Mouse (Mus musculus) ES-Bruce4 (cell line): ENCODE measurements around the gene Pdcd1lg2. TPM values are rescaled to one million over a fixed set of nuclear protein-coding genes. Genes with fewer than 3 reads are reported as not detected.
"Not testable (repeated sequence)": the region's sequence is repeated elsewhere in the genome, so short reads cannot be mapped to it uniquely, and the experiment has no call there.

Experiments
- H3K27ac ChIP-seq: 2 replicates; pipeline ENCODE4 v1.5.1; 2012; ENCODE audit warnings: low read length, inconsistent platforms; ENCODE audit not compliant: insufficient read depth
- H3K27me3 ChIP-seq: 2 replicates; pipeline ENCODE4 v1.6.1; 2012; ENCODE audit warnings: mild to moderate bottlenecking, low read length, inconsistent platforms; ENCODE audit not compliant: control insufficient read depth, poor library complexity, insufficient read depth, severe bottlenecking
- H3K36me3 ChIP-seq: 2 replicates; pipeline ENCODE4 v1.6.1; 2012; ENCODE audit warnings: inconsistent platforms, mild to moderate bottlenecking, low read length, moderate library complexity; ENCODE audit not compliant: control insufficient read depth, poor library complexity, insufficient read depth, severe bottlenecking
- H3K4me1 ChIP-seq: one replicate; pipeline ENCODE4 v1.8.1; 2011; ENCODE audit warnings: low read length; ENCODE audit not compliant: control insufficient read depth, insufficient read depth
- H3K4me3 ChIP-seq: 2 replicates; pipeline ENCODE4 v1.5.1; 2011; ENCODE audit warnings: low read depth, mild to moderate bottlenecking, low read length
- H3K9ac ChIP-seq: 2 replicates; pipeline ENCODE4 v1.6.1; 2012; ENCODE audit warnings: low read depth, mild to moderate bottlenecking, inconsistent platforms; ENCODE audit not compliant: poor library complexity, severe bottlenecking
- H3K9me3 ChIP-seq: replicated peaks from 2 replicates; pipeline ENCODE4 v1.6.1; 2012; ENCODE audit warnings: mild to moderate bottlenecking, low read length, inconsistent platforms; ENCODE audit not compliant: control insufficient read depth, poor library complexity, insufficient read depth, severe bottlenecking
- CTCF ChIP-seq: IDR thresholded peaks from one replicate; pipeline ENCODE4 v1.8.1; 2011; ENCODE audit warnings: low read depth, low read length
- EP300 ChIP-seq: IDR thresholded peaks from 2 replicates; pipeline ENCODE4 v1.6.1; 2011; ENCODE audit warnings: low read depth, low read length; ENCODE audit not compliant: insufficient read depth
- POLR2A ChIP-seq: IDR thresholded peaks from one replicate; pipeline ENCODE4 v1.8.1; 2011; ENCODE audit warnings: low read length; ENCODE audit not compliant: insufficient read depth
- polyA plus RNA-seq: library from polyadenylated mRNA; stranded (reverse); fragments of >200 nt; gene quantifications from 2 replicates; pipeline ENCODE4 v1.2.4, GENCODE M21; 2011; ENCODE audit warnings: low read depth; ENCODE audit not compliant: missing spikeins, insufficient read depth, insufficient read length

Pdcd1lg2 gene
- polyA plus RNA-seq, 1 experiment, result not detected

DNA sequence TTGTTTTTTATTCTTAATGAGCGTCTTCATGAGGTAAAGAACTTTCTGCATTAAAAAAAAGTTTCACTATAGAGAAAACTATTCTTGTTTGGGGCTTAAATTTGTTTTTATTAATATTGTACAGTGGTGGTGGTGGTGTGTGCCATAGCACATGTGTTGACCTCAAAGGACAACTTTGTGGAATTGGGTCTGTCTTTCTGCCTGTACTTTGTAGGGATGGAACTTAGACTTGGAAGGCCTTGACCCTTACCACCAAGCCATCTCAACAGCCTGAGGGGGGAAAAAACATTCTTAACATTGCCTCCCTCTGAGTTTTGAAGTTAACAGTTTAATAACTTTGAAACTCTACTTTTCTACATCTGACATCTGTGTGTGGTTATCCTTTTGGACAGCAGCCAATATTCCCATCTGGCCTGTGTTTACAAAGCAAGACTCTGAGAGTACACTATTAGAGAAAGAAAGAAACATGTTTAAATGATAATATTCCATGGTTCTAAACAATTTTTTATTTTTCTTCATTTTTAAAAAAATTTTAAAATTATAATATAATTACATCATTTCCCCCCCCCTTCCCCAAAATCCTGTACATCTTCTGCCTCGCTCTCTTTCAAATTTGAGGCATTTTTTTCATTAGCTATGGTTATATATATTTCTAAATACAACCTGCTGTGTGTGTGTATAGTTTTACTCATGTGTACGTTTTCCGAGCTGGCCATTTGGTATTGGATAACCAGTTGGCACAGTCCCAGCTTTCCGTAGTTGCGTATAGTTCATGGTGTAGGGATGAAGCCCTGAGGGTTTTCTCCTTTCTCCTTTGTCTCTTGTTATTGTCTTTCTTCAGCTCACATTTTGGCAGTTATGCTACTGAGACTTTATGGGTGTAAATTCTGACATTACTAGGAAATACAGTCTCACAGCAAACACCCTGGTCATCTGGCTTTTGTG, 2.0 kb downstream of the Pdcd1lg2 start:
- H3K9me3 ChIP-seq, result no peaks in the 10 kb centered on the region
- TF ChIP-seq EP300, result no peak
- no peak for TF ChIP-seq POLR2A
- no peak for TF ChIP-seq CTCF
- no peaks in the 10 kb centered on the region for H3K4me1 ChIP-seq
- H3K27me3 ChIP-seq, result no peaks in the 10 kb centered on the region
- no peaks in the 10 kb centered on the region for H3K36me3 ChIP-seq
- no peak overlapping the region for H3K9ac ChIP-seq
- no peak overlapping the region for H3K4me3 ChIP-seq
- no peak overlapping the region for H3K27ac ChIP-seq

DNA sequence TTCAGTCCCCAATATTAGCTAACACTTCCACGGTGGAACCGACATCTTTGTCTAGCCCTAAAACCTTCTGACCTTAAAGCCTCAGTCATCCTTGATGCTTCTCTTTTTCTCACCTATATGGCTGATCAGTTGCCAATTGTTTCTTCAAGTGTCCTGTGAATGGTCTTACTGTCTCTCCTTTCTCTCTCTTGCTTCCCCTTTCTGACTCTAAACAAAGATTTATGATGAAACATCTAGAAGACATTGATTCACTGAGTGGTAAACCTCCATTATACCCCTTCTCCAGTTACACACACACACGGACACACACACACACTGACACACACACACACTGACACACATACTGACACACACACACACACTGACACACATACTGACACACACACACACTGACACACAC, 3.8 kb downstream of the Pdcd1lg2 start:
- no peak overlapping the region for H3K9ac ChIP-seq
- H3K27me3 ChIP-seq, result no peaks in the 10 kb centered on the region
- no peaks in the 10 kb centered on the region for H3K9me3 ChIP-seq
- H3K27ac ChIP-seq, result no peak overlapping the region
- no peak overlapping the region for H3K4me3 ChIP-seq
- no peak for TF ChIP-seq EP300
- TF ChIP-seq POLR2A, result no peak
- TF ChIP-seq CTCF, result no peak
- no peaks in the 10 kb centered on the region for H3K36me3 ChIP-seq
- no peaks in the 10 kb centered on the region for H3K4me1 ChIP-seq

DNA sequence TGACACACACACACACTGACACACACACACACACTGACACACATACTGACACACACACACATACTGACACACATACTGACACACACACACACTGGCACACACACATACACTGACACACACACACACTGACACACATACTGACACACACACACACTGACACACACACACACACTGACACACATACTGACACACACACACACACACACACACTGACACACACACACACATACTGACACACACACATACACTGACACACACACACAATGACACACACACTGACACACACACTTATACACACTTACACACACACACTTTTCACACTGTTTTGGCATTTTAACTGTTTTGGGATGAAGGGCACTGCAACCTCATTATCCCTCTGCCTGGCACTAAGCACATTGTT, 4.2 kb downstream of the Pdcd1lg2 start:
- H3K27ac ChIP-seq, H3K9ac ChIP-seq, H3K4me3 ChIP-seq, H3K9me3 ChIP-seq, H3K36me3 ChIP-seq, H3K4me1 ChIP-seq, H3K27me3 ChIP-seq: not testable (repeated sequence)

DNA sequence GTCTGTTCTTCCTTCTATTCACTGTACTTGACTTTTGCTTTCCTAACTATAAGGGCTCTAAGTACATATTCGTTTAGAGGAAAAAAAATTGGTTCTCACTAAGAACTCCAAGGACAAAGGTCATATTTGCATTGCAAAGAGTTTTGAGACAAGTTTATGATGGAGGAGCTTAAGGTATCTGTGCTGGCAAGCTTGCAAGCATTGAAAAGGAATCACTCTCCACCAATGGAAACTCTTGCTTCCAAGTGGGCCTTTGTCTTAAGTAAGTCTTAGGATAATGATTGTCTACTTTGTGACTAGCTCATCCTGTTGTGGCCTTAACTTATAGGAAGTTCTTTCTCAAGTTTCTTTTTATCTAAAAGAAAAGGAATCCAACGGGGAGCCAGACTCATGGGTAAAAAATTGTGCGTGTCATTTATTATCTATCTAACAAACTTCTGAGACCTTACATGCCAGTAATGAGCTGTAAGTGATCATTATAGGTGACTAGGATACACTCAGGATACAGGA, 5.7 kb downstream of the Pdcd1lg2 start:
- no peaks in the 10 kb centered on the region for H3K9me3 ChIP-seq
- H3K27me3 ChIP-seq, result no peaks in the 10 kb centered on the region
- H3K9ac ChIP-seq, result no peak overlapping the region
- no peak for TF ChIP-seq CTCF
- no peak for TF ChIP-seq POLR2A
- no peak for TF ChIP-seq EP300
- H3K36me3 ChIP-seq, result no peaks in the 10 kb centered on the region
- no peak overlapping the region for H3K4me3 ChIP-seq
- H3K4me1 ChIP-seq, result no peaks in the 10 kb centered on the region
- H3K27ac ChIP-seq, result no peak overlapping the region

DNA sequence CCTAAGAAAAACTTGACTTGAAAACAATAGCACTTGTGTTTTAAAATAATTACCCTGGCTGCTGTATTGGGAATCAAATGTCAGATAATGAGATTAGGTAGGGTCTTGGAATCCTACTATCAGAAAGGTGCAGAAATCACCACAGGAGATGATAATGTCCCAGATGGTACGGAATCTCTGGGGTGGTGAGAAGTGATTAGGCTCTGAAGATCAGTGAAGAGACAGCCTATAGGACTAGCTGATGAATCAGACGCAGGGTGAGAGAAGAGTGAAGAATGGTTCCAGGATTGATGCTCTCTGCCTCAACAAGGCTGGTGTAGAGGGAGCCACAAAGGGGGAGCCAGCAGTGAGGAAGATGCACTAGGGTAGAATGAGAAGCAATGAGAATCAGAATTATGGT, 6.5 kb downstream of the Pdcd1lg2 start:
- Histone ChIP-seq H3K4me3 (no peak overlapping the region), H3K4me1 (peaks cover 2% of the 10 kb centered on the region), H3K9me3 (no peaks in the 10 kb centered on the region), H3K27me3 (no peaks in the 10 kb centered on the region), H3K9ac (no peak overlapping the region), H3K36me3 (no peaks in the 10 kb centered on the region), H3K27ac (no peak overlapping the region)
- TF ChIP-seq EP300 (no peak), POLR2A (no peak), CTCF (no peak)

DNA sequence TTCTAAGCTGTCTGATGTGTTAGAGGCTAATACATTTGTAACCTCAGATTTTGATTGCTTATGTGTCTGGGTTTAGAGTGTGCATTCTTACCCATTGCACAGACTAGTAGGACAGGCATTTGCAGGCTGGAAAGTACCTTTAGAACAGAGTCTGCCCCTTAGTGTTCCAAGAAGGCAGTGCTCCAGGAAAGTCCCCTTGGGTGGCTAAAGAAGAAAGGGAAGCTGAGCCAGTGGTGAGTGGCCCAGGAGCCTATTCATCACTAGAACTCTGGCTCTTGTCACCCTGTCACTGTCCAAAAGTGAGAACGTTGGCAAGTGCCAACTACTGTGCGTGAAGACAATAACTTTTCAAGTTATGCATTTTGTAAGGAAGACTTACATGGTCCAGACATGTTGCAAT, 7.2 kb downstream of the Pdcd1lg2 start:
- Histone ChIP-seq H3K4me3 (no peak overlapping the region), H3K27ac (no peak overlapping the region), H3K4me1 (peaks cover 2% of the 10 kb centered on the region), H3K9ac (no peak overlapping the region), H3K36me3 (no peaks in the 10 kb centered on the region), H3K27me3 (no peaks in the 10 kb centered on the region), H3K9me3 (no peaks in the 10 kb centered on the region)
- no peak for TF ChIP-seq EP300
- no peak for TF ChIP-seq CTCF
- no peak for TF ChIP-seq POLR2A
